Mouse (Mus musculus) lung, postnatal 10 days (tissue): ENCODE measurements around the gene Zfp688.
"Not testable (repeated sequence)": the region's sequence is repeated elsewhere in the genome, so short reads cannot be mapped to it uniquely, and the experiment has no call there.

Source experiments
- DNase-seq: peaks from one replicate; pipeline ENCODE4 v3.0.0; 2021

The Zfp688 gene

GRCm38 (mm10) chr7:127406002-127406987 lies 15.6 kb downstream of the Zfp688 start, which contains the start of gene Zfp764:
Gene Zfp764 (minus strand): TSS chr7:127406822.
- peak; percentile 95 for DNase-seq

- DNase-seq: not testable (repeated sequence)
These were observed 17.8 kb downstream of the Zfp688 start for GRCm38 (mm10) chr7:127404101-127404500.

- no peak for DNase-seq
These were observed 18.9 kb downstream of the Zfp688 start for GRCm38 (mm10) chr7:127402980-127403379.

- no peak for DNase-seq
These were observed 21.5 kb downstream of the Zfp688 start for GRCm38 (mm10) chr7:127400355-127400754.

- no peak for DNase-seq
These were observed 27.9 kb downstream of the Zfp688 start for GRCm38 (mm10) chr7:127393944-127394333.

- DNase-seq: peak; percentile 99
These were observed 28.5 kb downstream of the Zfp688 start, which contains the start of gene E430018J23Rik for GRCm38 (mm10) chr7:127393157-127393943. Gene E430018J23Rik (minus strand): TSS chr7:127393629.

- no peak for DNase-seq
These were observed 29.5 kb downstream of the Zfp688 start for GRCm38 (mm10) chr7:127392251-127392824.

- no peak for DNase-seq
These were observed 30.3 kb downstream of the Zfp688 start for GRCm38 (mm10) chr7:127391538-127391937.

- no peak for DNase-seq
These were observed 31.6 kb downstream of the Zfp688 start for GRCm38 (mm10) chr7:127390306-127390705.

- not testable (repeated sequence) for DNase-seq
These were observed 33.7 kb downstream of the Zfp688 start for GRCm38 (mm10) chr7:127388201-127388600.

GRCm38 (mm10) chr7:127386641-127387392 lies 35.1 kb downstream of the Zfp688 start, which contains the start of gene 9130019O22Rik:
Gene 9130019O22Rik (minus strand): TSS chr7:127387166.
- peak; percentile 97 for DNase-seq

- not testable (repeated sequence) for DNase-seq
These were observed 36.3 kb downstream of the Zfp688 start for GRCm38 (mm10) chr7:127385560-127385959.

- DNase-seq: no peak
These were observed 43.5 kb downstream of the Zfp688 start for GRCm38 (mm10) chr7:127378310-127378921.

GRCm38 (mm10) chr7:127375271-127376245 lies 46.3 kb downstream of the Zfp688 start, which contains the start of gene Zfp747:
Gene Zfp747 (minus strand): TSS chr7:127376050.
- peak; percentile 98 for DNase-seq

- not testable (repeated sequence) for DNase-seq
These were observed 50.0 kb downstream of the Zfp688 start for GRCm38 (mm10) chr7:127371870-127372269.

GRCm38 (mm10) chr7:127371213-127371612 lies 50.7 kb downstream of the Zfp688 start:
- DNase-seq: no peak
